Comparison of ENCODE assay signal across 9 mouse cellular contexts in genomic region chr16:14371367-14371766, GRCm38 (mm10). TPM values are rescaled to one million over a fixed set of nuclear protein-coding genes. Genes with fewer than 3 reads are reported as not detected.
A peak's percentile ranks its signal among the peaks of the same experiment; 100 is the strongest.
DNase-seq lines count a peak whose midpoint lies in the region; ATAC-seq and TF ChIP-seq lines count a peak whose summit lies in the region.
"Had no signal": no experiment of that assay in that cellular context is flagged by ENCODE, and none has a peak within 500 bp of the region (broad histone marks: within the 10 kb centered on the region; RNA-seq: fewer than 3 reads in every experiment).

No protein-coding gene starts in this region.

- H3K36me3 ChIP-seq in heart, embryonic 16.5 days (ENCODE audit: control insufficient read depth, insufficient read depth) = no peaks in the 10 kb centered on the region
- no peaks in the 10 kb centered on the region for H3K36me3 ChIP-seq in limb, embryonic 15.5 days
- H3K36me3 ChIP-seq in thymus, adult 2 months (ENCODE audit: control insufficient read depth, insufficient read depth, low read length) = no peaks in the 10 kb centered on the region
- H3K36me3 ChIP-seq: limb, embryonic 12.5 days had no signal

- H3K4me3 ChIP-seq in heart, embryonic 16.5 days (ENCODE audit: low read length) = no peak overlapping the region
- no peak overlapping the region for H3K4me3 ChIP-seq in limb, embryonic 15.5 days
- no peak overlapping the region for H3K4me3 ChIP-seq in thymus, adult 2 months (ENCODE audit: control insufficient read depth, insufficient read depth, low read length)
- H3K4me3 ChIP-seq: limb, embryonic 12.5 days had no signal

- no peaks in the 10 kb centered on the region for H3K27me3 ChIP-seq in heart, embryonic 16.5 days (ENCODE audit: control insufficient read depth, insufficient read depth, low read length)
- no peaks in the 10 kb centered on the region for H3K27me3 ChIP-seq in limb, embryonic 15.5 days
- H3K27me3 ChIP-seq in thymus, adult 2 months (ENCODE audit: control insufficient read depth, insufficient read depth, low read length) = no peaks in the 10 kb centered on the region
- H3K27me3 ChIP-seq: limb, embryonic 12.5 days had no signal

- H3K4me2 ChIP-seq in heart, embryonic 16.5 days (ENCODE audit: low read depth, low read length) = no peak overlapping the region
- no peak overlapping the region for H3K4me2 ChIP-seq in limb, embryonic 15.5 days
- H3K4me2 ChIP-seq: limb, embryonic 12.5 days had no signal

- no peak overlapping the region for H3K9ac ChIP-seq in heart, embryonic 16.5 days (ENCODE audit: low read length)
- no peak overlapping the region for H3K9ac ChIP-seq in limb, embryonic 15.5 days
- H3K9ac ChIP-seq: limb, embryonic 12.5 days had no signal

- ATAC-seq in heart, embryonic 16.5 days (replicated peaks; ENCODE audit: extremely low read depth, insufficient read depth, low FRiP score) = peak; percentile 58
- peak; percentile 65; the same call in 1 of the 2 replicates for ATAC-seq in limb, embryonic 15.5 days (ENCODE audit: insufficient number of reproducible peaks, low FRiP score, low TSS enrichment, low read depth)

- H3K4me1 ChIP-seq in heart, embryonic 16.5 days (ENCODE audit: control insufficient read depth, insufficient read depth, low read length) = peaks cover 10% of the 10 kb centered on the region
- H3K4me1 ChIP-seq in limb, embryonic 15.5 days = peaks cover 26% of the 10 kb centered on the region
- no peaks in the 10 kb centered on the region for H3K4me1 ChIP-seq in thymus, adult 2 months (replicated peaks; ENCODE audit: control insufficient read depth, insufficient read depth, low read length)

- peak overlapping the region; percentile 21; the same call in 1 of the 2 replicates for H3K27ac ChIP-seq in heart, embryonic 16.5 days (ENCODE audit: low read length)
- H3K27ac ChIP-seq in limb, embryonic 15.5 days = peak overlapping the region; percentile 80
- H3K27ac ChIP-seq in thymus, adult 2 months (ENCODE audit: control insufficient read depth, insufficient read depth, low read length) = no peak overlapping the region
- H3K27ac ChIP-seq: limb, embryonic 12.5 days had no signal

- peak; percentile 14 for DNase-seq in adrenal gland, postnatal 14 days
- no peak for DNase-seq in adrenal gland, postnatal 4 days (ENCODE audit: low spot score in 2 of 2)
- DNase-seq in kidney, postnatal 14 days = peak; percentile 18
- no peak for DNase-seq in kidney, adult 9 months
- no peak for DNase-seq in thymus, adult 2 months
- DNase-seq in T-cell, adult 2 months (ENCODE audit: low spot score) = no peak

- WGBS in heart, embryonic 16.5 days = 46% methylated on average over 1 of the region's 1 CpGs
- 26% methylated on average over 1 of the region's 1 CpGs for WGBS in limb, embryonic 15.5 days
- WGBS in thymus, adult 2 months = 97% methylated on average over 1 of the region's 1 CpGs

- no peak for TF ChIP-seq CTCF in thymus, adult 2 months (IDR thresholded peaks at IDR 0.05; ENCODE audit: borderline replicate concordance, control insufficient read depth, extremely low read depth, insufficient read depth, low read length, poor library complexity)

- H3K9me3 ChIP-seq in heart, embryonic 16.5 days (replicated peaks; ENCODE audit: control insufficient read depth, low read length) = no peaks in the 10 kb centered on the region
- H3K9me3 ChIP-seq in limb, embryonic 15.5 days = no peaks in the 10 kb centered on the region
- H3K9me3 ChIP-seq: limb, embryonic 12.5 days had no signal

- TF ChIP-seq POLR2A in thymus, adult 2 months (IDR thresholded peaks at IDR 0.05; ENCODE audit: control insufficient read depth, extremely low read depth, insufficient read depth, low read length, poor library complexity) = no peak

RNA-seq across cellular contexts. Expression of gene Abcc1, which starts 10.0 kb away (rescaled TPM):
- total RNA-seq in adrenal gland, postnatal 14 days (2021) = 20.6 and 24.1 TPM in 2 replicates
- 10 to 100 TPM; 24.4 to 28.4 TPM for total RNA-seq in adrenal gland, postnatal 4 days (2021)
- 4.3 and 5.2 TPM in 2 replicates for polyA plus RNA-seq in heart, embryonic 16.5 days (2015; fragmentation: Nextera tagmentation; extraction: Ambion mirVana)
- polyA plus RNA-seq in limb, embryonic 15.5 days (2015; fragmentation: Nextera tagmentation; extraction: Ambion mirVana) = 14.8 and 15.6 TPM in 2 replicates
- 26.6 and 29.7 TPM in 2 replicates for polyA plus RNA-seq in thymus, adult 2 months (2012; rRNA removed)

RNA-seq across cellular contexts. Expression of gene Fopnl, which starts 54.2 kb away (rescaled TPM):
- total RNA-seq in adrenal gland, postnatal 14 days (2021) = 45.9 and 46.6 TPM in 2 replicates
- 10 to 100 TPM; 57.6 to 62.6 TPM for total RNA-seq in adrenal gland, postnatal 4 days (2021)
- polyA plus RNA-seq in heart, embryonic 16.5 days (2015; fragmentation: Nextera tagmentation; extraction: Ambion mirVana) = 115 and 136 TPM in 2 replicates
- polyA plus RNA-seq in limb, embryonic 15.5 days (2015; fragmentation: Nextera tagmentation; extraction: Ambion mirVana) = 143 and 149 TPM in 2 replicates
- polyA plus RNA-seq in thymus, adult 2 months (2012; rRNA removed) = 48.0 and 56.1 TPM in 2 replicates

Comparison
In these comparisons a context has a peak if more than half of its experiments do, and no peak if none do; other contexts are left out.
1. DNase-seq: peak in adrenal gland, postnatal 14 days (single experiment) and kidney, postnatal 14 days (single experiment); none in adrenal gland, postnatal 4 days (0 of 2), kidney, adult 9 months (single experiment), thymus, adult 2 months (single experiment) and T-cell, adult 2 months (single experiment).